Mouse (Mus musculus) kidney, adult 2 months (tissue): Measurements from ENCODE around the gene 4930467E23Rik. TPM values are rescaled to one million over a fixed set of nuclear protein-coding genes. Genes with fewer than 3 reads are reported as not detected.
A peak's percentile ranks its signal among the peaks of the same experiment; 100 is the strongest.
"Not testable (repeated sequence)": the region's sequence is repeated elsewhere in the genome, so short reads cannot be mapped to it uniquely, and the experiment has no call there.

Source experiments
- DNase-seq: peaks from one replicate; pipeline ENCODE4 v3.0.0; 2021
- H3K27ac ChIP-seq: fragments of 200-500 bp; 2 replicates; pipeline ENCODE4 v1.5.1; 2012; ENCODE audit warnings: low read depth, low read length, control low read depth, inconsistent platforms; ENCODE audit not compliant: insufficient read depth
- H3K27me3 ChIP-seq: fragments of 200-500 bp; replicated peaks from 2 replicates; pipeline ENCODE4 v1.6.1; 2012; ENCODE audit warnings: mild to moderate bottlenecking, moderate library complexity, low read length, inconsistent platforms; ENCODE audit not compliant: control insufficient read depth, insufficient read depth
- H3K36me3 ChIP-seq: fragments of 200-500 bp; 2 replicates; pipeline ENCODE4 v1.6.1; 2012; ENCODE audit warnings: mild to moderate bottlenecking, moderate library complexity, low read length, inconsistent platforms; ENCODE audit not compliant: control insufficient read depth, insufficient read depth
- H3K4me1 ChIP-seq: fragments of 200-500 bp; 2 replicates; pipeline ENCODE4 v1.6.1; 2011; ENCODE audit warnings: low read length; ENCODE audit not compliant: control insufficient read depth, insufficient read depth
- H3K4me3 ChIP-seq: fragments of 200-500 bp; 2 replicates; pipeline ENCODE4 v1.5.1; 2011; ENCODE audit warnings: mild to moderate bottlenecking, low read depth, low read length, control low read depth; ENCODE audit not compliant: insufficient read depth
- WGBS: fragments of 180-500 bp; shearing (Covaris S2); methylation state at CpG from one replicate; pipeline ENCODE4 v1.1.7; 2018; 5-methylcytosine and 5-hydroxymethylcytosine counted together
- polyA plus RNA-seq: library from polyadenylated mRNA; depleted of rRNA; stranded (reverse); fragments of >200 nt; gene quantifications from 2 replicates; pipeline ENCODE4 v1.2.3, GENCODE M21; 2012

The 4930467E23Rik gene
- polyA plus RNA-seq, 1 experiment: not detected

- not testable (repeated sequence) for DNase-seq, H3K4me1 ChIP-seq, H3K27ac ChIP-seq, H3K4me3 ChIP-seq, H3K36me3 ChIP-seq, H3K27me3 ChIP-seq
- 91% methylated on average over 2 of the region's 2 CpGs for WGBS
Measured at GRCm38 (mm10) chr8:19712227-19712750, 17.1 kb upstream of the 4930467E23Rik start.

GRCm38 (mm10) chr8:19712816-19713215 lies 16.6 kb upstream of the 4930467E23Rik start:
- H3K27me3 ChIP-seq, H3K36me3 ChIP-seq, H3K27ac ChIP-seq, H3K4me3 ChIP-seq, H3K4me1 ChIP-seq: not testable (repeated sequence)
- WGBS: 72% methylated on average over 4 of the region's 4 CpGs
- DNase-seq: peak; percentile 6

GRCm38 (mm10) chr8:19713232-19713834 lies 16.0 kb upstream of the 4930467E23Rik start:
- 86% methylated on average over 7 of the region's 7 CpGs for WGBS
- not testable (repeated sequence) for H3K27ac ChIP-seq, H3K36me3 ChIP-seq, H3K4me3 ChIP-seq, H3K27me3 ChIP-seq, H3K4me1 ChIP-seq
- peak; percentile 48 for DNase-seq

GRCm38 (mm10) chr8:19714426-19714825 lies 14.9 kb upstream of the 4930467E23Rik start:
- not testable (repeated sequence) for H3K36me3 ChIP-seq, H3K27ac ChIP-seq, H3K4me1 ChIP-seq, H3K4me3 ChIP-seq, H3K27me3 ChIP-seq
- DNase-seq: peak; percentile 25
- 87% methylated on average over 2 of the region's 2 CpGs for WGBS

GRCm38 (mm10) chr8:19715266-19715665 lies 14.1 kb upstream of the 4930467E23Rik start:
- not testable (repeated sequence) for H3K4me3 ChIP-seq, H3K27me3 ChIP-seq, H3K4me1 ChIP-seq, DNase-seq, H3K36me3 ChIP-seq, H3K27ac ChIP-seq
- 85% methylated on average over 3 of the region's 3 CpGs for WGBS

GRCm38 (mm10) chr8:19717851-19718250 lies 11.5 kb upstream of the 4930467E23Rik start:
- DNase-seq: peak; percentile 67

GRCm38 (mm10) chr8:19719513-19719912 lies 9.9 kb upstream of the 4930467E23Rik start:
- not testable (repeated sequence) for H3K27me3 ChIP-seq, H3K27ac ChIP-seq, H3K4me1 ChIP-seq, H3K4me3 ChIP-seq, H3K36me3 ChIP-seq
- 35% methylated on average over 3 of the region's 3 CpGs for WGBS
- DNase-seq: peak; percentile 91

More at GRCm38 (mm10) chr8:19717851-19718250, 11.5 kb upstream of the 4930467E23Rik start:
- not testable (repeated sequence) for H3K4me1 ChIP-seq, H3K27ac ChIP-seq, H3K4me3 ChIP-seq, H3K36me3 ChIP-seq, H3K27me3 ChIP-seq
- 93% methylated on average over 3 of the region's 3 CpGs for WGBS

GRCm38 (mm10) chr8:19724871-19725270 lies 4.5 kb upstream of the 4930467E23Rik start:
- peak; percentile 42 for DNase-seq
- WGBS: 49% methylated on average over 2 of the region's 2 CpGs
- not testable (repeated sequence) for H3K36me3 ChIP-seq, H3K27ac ChIP-seq, H3K4me1 ChIP-seq, H3K4me3 ChIP-seq, H3K27me3 ChIP-seq

- not testable (repeated sequence) for H3K4me3 ChIP-seq, DNase-seq, H3K4me1 ChIP-seq
Measured at GRCm38 (mm10) chr8:19751773-19752172, 22.4 kb downstream of the 4930467E23Rik start.

GRCm38 (mm10) chr8:19754178-19754577 lies 24.8 kb downstream of the 4930467E23Rik start:
- WGBS: 58% methylated on average over 3 of the region's 3 CpGs
- H3K27ac ChIP-seq, H3K4me3 ChIP-seq, H3K4me1 ChIP-seq, H3K36me3 ChIP-seq, H3K27me3 ChIP-seq: not testable (repeated sequence)
- DNase-seq: peak; percentile 14

More at GRCm38 (mm10) chr8:19751773-19752172, 22.4 kb downstream of the 4930467E23Rik start:
- H3K36me3 ChIP-seq, H3K27me3 ChIP-seq, H3K27ac ChIP-seq: not testable (repeated sequence)

- H3K36me3 ChIP-seq, DNase-seq, H3K27me3 ChIP-seq, H3K4me3 ChIP-seq, H3K4me1 ChIP-seq, H3K27ac ChIP-seq: not testable (repeated sequence)
- 73% methylated on average over 3 of the region's 3 CpGs for WGBS
Measured at GRCm38 (mm10) chr8:19754961-19755360, 25.6 kb downstream of the 4930467E23Rik start.
